Mouse (Mus musculus): ENCODE measurements around the gene Gm42420.
A peak's percentile ranks its signal among the peaks of the same experiment; 100 is the strongest.

Gm42420 gene

DNA sequence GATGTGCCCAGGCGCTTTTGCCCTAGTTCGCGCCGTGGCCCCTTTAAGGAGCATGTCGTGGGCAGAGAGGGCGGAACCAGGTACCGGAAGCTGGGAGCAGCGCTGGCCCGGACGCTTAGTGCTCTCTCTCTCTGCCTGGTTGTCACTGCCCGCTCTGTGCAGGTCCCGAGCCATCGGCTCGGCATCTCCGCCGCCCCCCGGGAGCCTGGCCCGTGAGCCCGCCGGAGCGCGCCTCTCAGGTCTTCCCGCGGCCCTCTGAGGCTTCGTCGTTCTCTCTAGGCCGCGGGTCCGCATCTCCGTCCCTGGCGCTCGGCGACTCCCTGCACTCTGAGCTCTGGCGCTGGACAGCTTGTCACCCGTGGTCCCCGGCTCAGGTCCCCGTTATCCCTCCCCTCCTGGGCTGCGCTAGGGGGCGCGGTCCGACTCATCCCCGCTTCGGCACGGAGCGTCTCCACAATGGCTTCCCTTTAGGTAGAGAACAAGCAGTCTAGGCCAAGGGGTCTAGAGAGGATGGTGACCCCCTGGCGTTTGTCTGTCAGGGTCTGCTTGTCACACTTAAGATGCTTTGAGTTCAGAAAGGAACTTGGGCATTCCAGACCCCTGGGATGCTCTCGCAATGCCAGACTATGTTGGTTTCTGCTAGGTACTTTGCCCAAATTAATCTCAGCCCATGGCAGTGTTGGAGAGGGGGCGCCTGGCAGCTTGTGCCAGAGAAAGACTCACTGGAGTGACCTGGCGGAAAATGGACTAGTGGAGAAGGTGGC is 11.6 kb upstream of the Gm42420 start, which contains the start of gene Adck2:
Gene Adck2, plus strand, starts transcription at position 83 of the 764 bp plus-strand sequence.
- DNase-seq = peak; percentile 87 to 89

DNA sequence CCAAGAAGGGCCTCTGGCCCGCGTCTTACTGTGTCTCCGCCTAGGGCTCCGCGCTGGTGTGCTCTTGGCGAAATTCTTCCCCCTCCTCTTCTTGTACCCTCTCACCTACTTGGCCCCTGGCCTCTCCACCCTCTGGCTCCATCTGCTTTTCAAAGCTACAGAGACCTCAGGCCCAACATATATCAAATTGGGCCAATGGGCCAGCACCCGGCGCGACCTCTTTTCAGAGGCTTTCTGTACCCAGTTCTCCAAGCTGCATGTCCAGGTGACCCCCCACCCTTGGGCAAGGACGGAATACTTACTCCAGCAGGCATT is 11.0 kb upstream of the Gm42420 start:
- DNase-seq = peak; percentile 54 to 58

DNA sequence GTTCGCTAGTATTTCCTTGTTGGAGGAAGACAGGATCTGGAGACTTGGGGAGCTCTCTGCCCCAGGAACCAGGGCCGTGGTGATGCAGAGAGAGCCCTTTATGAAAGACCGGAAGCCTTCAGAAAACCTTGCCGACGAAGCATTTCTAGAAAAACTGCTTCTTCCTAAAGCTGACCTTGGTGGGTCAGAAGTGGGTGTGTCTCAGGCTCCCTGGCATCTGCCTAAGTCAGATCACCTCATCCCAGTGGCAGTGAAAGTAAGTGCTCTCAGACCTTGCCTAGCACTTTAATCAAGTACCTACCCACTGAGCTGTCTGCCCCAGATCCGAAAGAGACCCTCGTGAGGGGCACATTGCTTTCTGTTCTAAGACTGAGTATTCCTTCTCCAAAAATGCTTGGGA is 10.6 kb upstream of the Gm42420 start:
- no peak for DNase-seq

DNA sequence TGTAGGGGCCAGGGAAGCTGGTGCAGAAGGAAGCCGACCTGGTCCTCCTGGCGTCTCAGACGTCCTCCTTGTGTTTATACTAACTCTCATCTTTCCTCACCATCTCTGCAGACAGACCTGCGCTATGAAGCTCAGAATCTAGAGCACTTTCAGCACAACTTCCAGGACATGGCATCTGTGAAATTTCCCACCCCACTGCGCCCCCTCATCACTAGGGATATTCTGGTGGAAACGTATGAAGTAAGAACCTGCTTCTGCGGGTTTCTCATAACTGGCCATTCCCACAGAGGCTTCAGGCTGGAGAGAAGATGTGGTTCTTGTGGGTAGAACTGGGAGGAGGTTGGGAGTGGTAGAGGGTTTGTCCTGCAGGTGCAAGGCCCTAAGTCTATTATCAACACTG is 6.0 kb upstream of the Gm42420 start:
- no peak for DNase-seq

DNA sequence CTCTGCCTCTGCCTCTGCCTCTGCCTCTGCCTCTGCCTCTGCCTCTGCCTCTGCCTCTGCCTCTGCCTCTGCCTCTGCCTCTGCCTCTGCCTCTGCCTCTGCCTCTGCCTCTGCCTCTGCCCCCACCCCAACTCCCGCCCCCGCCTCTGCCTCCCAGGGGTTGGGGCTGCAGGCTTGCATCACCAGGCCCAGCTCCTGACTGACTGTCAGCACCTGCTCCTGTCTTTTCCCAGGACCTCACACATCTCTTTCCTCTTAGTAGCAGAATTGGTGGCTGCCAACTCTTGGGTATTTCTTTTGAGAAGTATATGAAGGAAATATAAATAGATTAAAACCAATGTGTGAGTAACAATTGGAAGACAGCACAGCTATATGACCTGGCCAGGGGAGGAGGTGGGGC is 5.0 kb upstream of the Gm42420 start:
- DNase-seq = no peak

DNA sequence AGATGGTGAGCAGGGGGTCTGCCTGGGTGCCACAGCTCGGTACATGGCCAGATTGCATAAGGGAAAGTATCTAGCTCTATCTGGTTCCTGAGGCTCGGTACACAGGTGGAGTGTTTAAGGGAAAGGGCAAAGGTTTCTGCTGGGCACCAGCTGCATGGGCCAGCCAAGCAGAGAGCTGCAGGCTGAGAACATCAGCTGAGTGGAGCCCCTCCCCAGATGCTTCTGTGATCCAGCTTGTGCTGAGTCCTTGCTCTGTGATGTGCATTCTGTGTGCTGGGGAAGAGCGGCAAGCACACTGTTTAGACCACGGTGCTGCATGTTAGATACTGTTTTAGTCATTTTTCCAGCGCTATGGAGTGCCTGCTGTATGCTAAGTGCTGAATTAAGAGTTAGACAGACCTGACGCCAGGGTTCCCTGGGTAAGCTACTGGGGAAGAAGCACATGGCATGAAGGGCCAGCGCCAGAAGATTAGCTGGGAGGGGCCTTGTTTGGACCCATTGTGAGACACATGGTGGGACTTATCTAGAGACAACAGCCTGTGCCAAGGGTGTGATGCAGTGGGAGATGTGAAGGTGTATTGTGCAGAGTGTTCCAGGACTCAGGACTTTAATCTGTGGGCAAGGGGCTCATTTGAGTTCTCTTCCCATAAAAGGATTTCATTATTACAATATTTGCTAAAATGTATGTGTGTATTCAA is 4.3 kb upstream of the Gm42420 start:
- no peak for DNase-seq

DNA sequence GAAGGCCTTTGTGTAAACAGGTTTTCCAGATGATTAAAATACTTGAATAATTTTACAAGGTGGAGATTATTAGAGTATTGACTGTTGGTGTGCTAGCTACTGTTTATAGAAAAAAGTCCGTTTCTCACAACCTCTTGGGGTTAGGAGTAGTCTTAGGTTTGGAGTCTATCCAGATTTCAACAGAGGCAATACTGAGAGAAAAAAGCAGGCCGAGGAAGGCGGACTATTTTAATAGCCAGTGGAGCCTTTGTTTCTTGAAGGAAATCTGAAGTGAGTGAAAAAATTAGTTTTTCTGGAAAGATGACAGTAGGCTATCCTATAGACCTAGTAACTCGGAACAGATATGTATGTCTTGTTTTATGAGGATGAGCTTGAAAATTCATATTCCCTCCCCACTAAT is 5.9 kb downstream of the Gm42420 start:
- DNase-seq = no peak

DNA sequence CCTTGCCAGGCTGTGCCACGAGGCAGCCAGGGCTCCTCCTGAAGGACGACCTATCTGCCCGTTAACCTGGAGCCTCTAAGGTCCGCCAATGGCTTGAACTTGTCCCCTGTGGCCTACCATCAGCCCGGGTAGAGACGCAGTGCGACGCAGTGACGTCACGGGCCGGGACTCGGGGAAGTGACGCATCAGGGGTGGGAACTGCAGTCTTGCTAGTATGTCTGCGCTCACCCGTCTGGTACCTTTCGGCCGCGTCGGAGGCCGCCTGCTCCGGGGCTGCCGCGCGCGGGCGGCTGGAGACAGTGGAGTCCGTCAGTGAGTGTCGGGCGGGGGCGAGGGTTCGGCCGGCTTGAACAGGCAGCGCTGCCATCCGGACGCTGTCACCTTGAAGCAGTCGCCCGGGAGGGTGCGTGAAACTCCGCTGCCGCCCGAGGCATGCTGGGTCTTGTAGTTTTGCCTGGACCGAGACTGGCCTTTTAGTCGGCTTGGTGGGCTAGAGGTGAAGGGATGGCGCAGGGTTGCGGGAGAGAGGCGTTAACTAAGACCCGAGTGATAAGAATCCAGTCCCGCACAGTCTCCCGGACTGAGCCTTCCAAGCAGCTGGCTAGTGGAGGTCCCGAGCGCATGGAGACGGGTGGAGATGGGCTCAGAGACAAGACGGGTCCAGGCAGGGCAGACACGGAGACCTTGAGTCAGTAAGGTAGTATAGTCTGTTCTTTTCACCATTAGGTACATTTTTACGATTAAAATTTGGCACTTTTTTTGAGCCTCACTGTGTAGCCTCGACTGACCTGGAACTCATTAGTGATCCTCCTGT is 7.1 kb downstream of the Gm42420 start, which contains the start of gene Ndufb2:
Gene Ndufb2, plus strand, starts transcription at position 174 of the 814 bp plus-strand sequence.
- peak; percentile 96 to 97 for DNase-seq

DNA sequence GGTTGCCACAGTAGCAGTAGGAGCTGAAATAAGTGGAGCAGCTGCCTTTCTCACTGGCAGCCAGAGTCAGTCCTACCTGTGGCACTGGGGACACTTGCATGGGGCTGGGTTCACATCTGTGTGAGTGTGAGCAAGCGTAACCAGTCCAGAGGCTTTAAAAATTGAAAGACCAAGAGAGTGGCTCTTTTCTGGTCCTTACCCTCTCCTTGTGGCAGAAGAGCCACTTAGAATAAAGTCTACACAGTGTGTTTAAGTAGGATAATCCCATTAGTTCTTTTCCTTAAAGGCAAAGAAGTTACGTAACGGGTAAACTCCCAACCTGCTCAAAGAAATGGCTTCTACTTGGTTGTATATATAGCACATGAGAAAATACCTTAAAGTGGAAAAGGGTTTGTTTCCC is 15.3 kb downstream of the Gm42420 start:
- DNase-seq = no peak

DNA sequence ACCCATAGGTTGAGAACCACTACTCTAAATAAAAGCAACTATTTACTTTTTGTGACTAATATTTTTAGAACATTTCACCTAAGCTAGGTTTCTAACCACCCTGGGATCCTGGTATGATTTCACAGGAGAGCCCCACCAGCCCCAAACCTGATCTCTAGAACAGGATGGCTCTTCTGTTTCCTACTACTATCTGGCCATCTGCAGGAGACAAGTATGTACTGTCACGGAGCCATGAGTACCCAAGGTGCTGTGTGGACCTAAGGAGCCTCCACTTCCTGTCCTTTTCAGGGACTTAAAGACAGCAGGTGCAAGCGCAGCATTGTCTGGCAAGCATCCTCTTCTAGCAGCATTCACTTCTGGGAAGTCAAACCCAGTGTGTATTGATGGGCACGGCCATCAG is 16.3 kb downstream of the Gm42420 start:
- no peak for DNase-seq

DNA sequence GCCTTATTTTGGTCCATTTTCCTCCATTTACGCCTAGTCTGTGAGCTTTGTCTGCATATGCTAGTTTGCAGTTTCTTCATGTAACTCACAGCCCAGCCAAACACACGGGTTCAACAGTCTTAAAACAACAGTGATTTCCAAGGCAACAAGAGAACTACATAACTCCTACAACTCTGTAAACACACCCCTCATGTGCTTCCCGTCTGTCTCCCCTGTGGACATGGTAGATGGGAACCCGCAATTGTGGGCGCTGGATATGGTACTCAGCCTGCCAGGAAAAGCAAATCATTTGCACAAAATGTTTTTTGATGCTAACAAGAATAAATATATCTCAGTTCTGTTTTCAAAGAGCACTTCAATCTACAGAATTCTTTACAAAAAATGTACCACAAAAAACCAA is 19.0 kb downstream of the Gm42420 start:
- no peak for DNase-seq

DNA sequence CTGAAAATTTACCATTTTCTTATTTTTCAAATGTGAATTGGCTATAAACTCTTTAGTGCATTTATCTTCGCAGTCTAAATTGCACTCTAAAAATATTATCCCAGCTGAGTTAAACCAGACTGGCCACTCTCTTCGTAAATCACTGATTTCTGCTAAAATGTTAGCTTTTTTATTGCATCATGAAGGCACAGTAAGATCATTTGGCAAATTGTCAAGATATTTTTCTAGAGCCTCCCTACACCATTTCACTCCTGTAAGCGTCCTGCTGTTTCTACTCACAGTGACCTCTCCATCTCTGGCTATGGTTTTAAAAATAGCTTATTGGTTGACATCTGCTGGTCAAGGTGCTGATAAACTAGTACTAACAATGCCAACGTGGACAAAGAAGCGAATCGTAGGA is 20.5 kb downstream of the Gm42420 start:
- no peak for DNase-seq

DNA sequence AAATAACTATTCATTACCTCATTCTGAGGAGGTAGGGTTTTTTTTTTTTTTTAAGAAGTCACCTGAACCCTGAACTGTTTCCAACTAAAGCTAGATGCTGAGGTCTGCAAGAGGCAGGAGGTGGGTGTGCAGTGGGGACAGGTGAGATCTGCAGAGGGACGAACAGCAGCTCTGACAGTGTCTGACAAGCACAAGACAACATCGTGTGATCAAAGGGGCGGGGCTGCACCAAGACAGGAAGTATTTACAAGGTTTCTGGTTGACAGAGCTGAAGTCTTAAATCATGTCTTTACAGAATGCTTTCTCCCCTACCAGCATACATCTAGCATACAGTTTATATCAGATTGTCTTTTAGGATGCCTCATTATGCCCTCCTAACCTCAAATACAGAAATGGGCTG is 21.3 kb downstream of the Gm42420 start:
- DNase-seq = peak; percentile 25 to 53

DNA sequence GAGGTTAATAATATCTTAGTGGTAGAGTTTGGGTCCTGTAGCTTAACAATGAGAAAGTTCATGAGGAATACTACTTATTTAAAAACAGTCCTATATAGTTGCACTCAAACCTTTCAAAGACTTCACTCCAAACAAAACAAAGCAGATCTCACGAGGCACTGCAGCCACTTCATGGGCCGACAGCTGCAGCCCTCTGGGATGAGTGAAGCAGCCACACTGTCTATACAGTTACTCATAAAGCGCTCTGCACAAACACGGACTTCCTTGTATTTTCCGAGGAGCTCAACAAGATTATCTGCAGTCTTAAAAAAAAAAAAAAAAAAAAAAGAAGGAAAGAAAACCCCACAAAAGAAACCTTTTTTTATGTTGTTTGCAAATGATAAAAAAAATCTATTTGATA is 21.8 kb downstream of the Gm42420 start:
- no peak for DNase-seq

DNA sequence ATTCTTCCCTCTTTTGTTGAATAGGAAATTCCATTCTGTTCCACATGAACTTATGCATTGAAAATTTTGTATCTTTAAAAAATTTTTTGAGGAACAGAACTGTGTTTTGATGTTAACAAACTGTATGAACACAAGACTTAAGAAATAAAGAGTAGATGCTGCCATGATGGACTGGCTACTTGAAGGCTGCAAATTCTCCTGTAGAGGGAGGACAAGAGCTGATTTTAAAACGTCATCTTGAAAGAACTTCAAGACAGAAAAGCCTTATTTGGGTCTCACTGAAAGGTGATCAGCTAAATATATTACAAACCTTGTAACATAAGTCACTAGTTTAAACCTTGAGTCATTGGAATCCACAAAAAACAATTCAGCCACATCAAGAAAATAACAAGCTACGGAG is 24.7 kb downstream of the Gm42420 start:
- no peak for DNase-seq

DNA sequence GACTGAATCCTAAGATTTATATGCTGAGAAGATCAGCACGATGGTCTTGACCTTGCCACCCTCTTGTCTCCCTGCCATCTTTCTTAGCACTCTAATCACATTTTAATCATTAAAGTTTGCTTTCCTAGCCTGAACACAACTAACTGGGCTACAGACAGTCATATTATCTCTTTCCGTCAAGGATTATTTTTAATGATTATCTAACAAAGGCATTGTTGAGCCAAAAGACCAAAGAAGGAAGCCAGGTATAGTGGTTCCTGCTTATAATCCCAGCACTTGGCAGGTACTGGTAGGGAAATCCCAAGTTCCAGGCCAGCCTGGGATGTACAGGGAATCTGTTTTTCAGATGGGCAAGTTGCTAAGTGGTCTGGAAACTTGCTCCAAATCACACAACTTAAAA is 25.7 kb downstream of the Gm42420 start:
- peak; percentile 13 to 20 for DNase-seq
